Mouse (Mus musculus) adrenal gland, postnatal 36 days (tissue): Measurements from ENCODE around the gene Lcmt1. TPM values are rescaled to one million over a fixed set of nuclear protein-coding genes. Genes with fewer than 3 reads are reported as not detected.

Experiments
- DNase-seq, 2 experiments: peaks; one replicate each; pipeline ENCODE4 v3.0.0; 2021; ENCODE audit warnings: mixed read lengths in 1 of 2
- total RNA-seq, 2 experiments: library from RNA; stranded (reverse); gene quantifications; 2 replicates each; pipeline ENCODE4 v1.2.3; 2021

The Lcmt1 gene
- total RNA-seq, 2 experiments from 2014 or later: 24.9 to 29.4 TPM

- no peak for DNase-seq
Measured at GRCm38 (mm10) chr7:123359101-123359500, 10.5 kb upstream of the Lcmt1 start.

GRCm38 (mm10) chr7:123360185-123360584, 9.4 kb upstream of the Lcmt1 start:
- no peak for DNase-seq

- DNase-seq: no peak
Measured at GRCm38 (mm10) chr7:123361229-123361980, 8.2 kb upstream of the Lcmt1 start.

- peak; percentile 46 to 60 for DNase-seq
Measured at GRCm38 (mm10) chr7:123362806-123363205, 6.8 kb upstream of the Lcmt1 start.

GRCm38 (mm10) chr7:123363971-123364370, 5.6 kb upstream of the Lcmt1 start:
- no peak for DNase-seq

GRCm38 (mm10) chr7:123365876-123366741, 3.5 kb upstream of the Lcmt1 start:
- DNase-seq: no peak

- no peak for DNase-seq
Measured at GRCm38 (mm10) chr7:123366806-123367205, 2.8 kb upstream of the Lcmt1 start.

GRCm38 (mm10) chr7:123367218-123368150, 2.1 kb upstream of the Lcmt1 start:
- DNase-seq: peak; percentile 25 to 36

GRCm38 (mm10) chr7:123368187-123368586, 1.4 kb upstream of the Lcmt1 start:
- DNase-seq: no peak

GRCm38 (mm10) chr7:123368778-123369746, 522 bp upstream of the Lcmt1 start:
- DNase-seq: peak; percentile 59 to 60

GRCm38 (mm10) chr7:123370700-123371099, 1.1 kb downstream of the Lcmt1 start:
- no peak for DNase-seq

GRCm38 (mm10) chr7:123371501-123371900, 1.9 kb downstream of the Lcmt1 start:
- DNase-seq: peak; percentile 65 to 71

GRCm38 (mm10) chr7:123377443-123378400, 8.1 kb downstream of the Lcmt1 start:
- peak; percentile 96 for DNase-seq

GRCm38 (mm10) chr7:123385693-123386407, 16.3 kb downstream of the Lcmt1 start:
- DNase-seq: peak; percentile 37 to 45

GRCm38 (mm10) chr7:123389686-123390280, 20.2 kb downstream of the Lcmt1 start:
- DNase-seq: no peak

GRCm38 (mm10) chr7:123394271-123394670, 24.7 kb downstream of the Lcmt1 start:
- DNase-seq: no peak

GRCm38 (mm10) chr7:123396900-123397299, 27.3 kb downstream of the Lcmt1 start:
- DNase-seq: no peak

- no peak for DNase-seq
Measured at GRCm38 (mm10) chr7:123397369-123397768, 27.8 kb downstream of the Lcmt1 start.
